Mouse (Mus musculus): ENCODE data around the gene Cadm3.

The Cadm3 gene

DNA sequence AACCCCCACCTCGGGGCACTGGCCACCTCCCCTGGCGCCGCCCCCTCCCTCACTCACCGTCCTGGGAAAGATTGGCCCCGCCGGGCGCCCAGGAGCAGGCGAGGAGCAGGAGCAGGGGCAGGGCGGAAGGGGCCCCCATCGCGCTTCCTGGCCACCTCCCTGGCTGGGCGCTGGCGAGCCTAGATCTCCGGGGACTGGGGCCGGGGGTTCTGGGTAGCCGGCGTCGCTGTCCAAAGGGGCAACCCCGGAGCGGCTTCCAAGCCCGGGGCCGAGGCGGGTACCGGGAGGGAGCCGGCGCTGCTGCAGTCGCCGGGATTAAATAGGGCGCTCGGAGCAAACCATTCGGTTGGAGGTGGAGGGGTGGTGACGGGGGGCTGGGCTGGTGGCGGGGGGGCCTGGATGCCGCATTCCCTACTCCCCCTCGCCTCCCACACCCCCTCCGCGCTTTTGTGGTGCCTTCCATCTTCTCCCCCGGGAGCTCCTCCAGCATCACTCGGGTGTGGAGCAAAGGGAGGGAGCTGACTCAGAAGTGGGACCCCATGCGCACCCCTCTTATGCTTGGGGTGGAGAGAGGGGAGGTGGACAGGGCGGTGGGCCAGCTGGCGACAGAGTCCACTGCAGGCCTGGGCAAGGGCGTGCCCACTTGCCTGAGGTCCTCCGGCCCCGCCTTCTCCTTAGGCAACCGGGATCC is at the start of gene Cadm3:
Gene Cadm3 (minus strand): TSS at position 340 of the 691 bp plus-strand sequence.
- DNase-seq (ENCODE audit: low read depth, low spot score) = no peak

DNA sequence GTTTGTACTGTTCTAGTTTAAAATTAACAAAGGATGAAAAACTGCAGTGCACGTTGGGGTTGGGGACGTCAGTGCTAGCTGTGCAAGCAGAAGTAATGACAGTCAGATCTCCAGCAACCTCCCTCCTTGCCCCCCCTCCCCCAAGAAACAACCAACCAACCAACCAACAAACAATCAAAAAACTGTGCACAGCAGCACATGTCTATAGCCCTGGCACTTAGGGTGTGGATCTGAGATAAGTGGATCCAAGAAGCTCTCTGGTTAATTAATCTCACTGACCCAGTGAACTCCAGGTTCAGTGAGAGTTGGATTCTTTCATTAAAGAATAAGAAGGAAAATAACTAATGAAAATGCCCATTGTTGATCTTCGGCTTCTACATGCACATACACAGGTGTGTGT is 47.1 kb upstream of the Cadm3 start:
- no peak for DNase-seq (ENCODE audit: low read depth, low spot score)

GRCm38 (mm10) chr1:173411863-173412262 is 44.4 kb upstream of the Cadm3 start:
- DNase-seq (ENCODE audit: low read depth, low spot score) = no peak

- no peak for DNase-seq (ENCODE audit: low read depth, low spot score)
These were observed 41.6 kb upstream of the Cadm3 start for GRCm38 (mm10) chr1:173409066-173409465.

DNA sequence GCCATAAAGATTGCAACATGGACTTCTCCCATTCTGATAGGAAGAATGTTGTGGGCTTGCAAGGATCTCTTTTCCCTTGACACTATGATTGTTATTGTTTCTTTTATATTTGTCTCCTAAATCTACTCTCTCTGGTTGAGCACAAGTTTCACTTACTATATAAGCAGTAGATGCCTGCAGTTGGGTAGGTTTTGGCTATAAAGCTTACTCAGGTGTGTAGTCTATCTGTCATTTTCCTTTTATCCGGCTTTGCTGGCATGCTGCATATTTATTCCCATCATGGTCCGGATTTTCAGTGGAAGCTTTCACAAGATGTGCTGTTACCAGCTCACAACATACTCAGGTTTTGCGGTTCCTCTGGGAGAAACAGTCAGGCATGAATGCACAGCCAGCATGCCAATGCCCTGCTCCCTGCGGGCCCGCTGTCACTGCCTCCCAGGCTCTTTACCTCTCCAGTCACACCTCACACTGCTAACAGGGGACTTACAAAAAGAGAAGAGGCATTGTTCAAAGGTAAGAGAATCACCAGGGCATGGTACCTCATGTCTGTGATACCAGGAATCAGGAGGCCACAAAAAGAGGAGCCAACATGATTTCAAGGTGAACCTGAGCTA is 37.3 kb upstream of the Cadm3 start:
- no peak for DNase-seq (ENCODE audit: low read depth, low spot score)

- peak; percentile 40 for DNase-seq (ENCODE audit: low read depth, low spot score)
These were observed 31.0 kb upstream of the Cadm3 start for GRCm38 (mm10) chr1:173398323-173398970.

DNA sequence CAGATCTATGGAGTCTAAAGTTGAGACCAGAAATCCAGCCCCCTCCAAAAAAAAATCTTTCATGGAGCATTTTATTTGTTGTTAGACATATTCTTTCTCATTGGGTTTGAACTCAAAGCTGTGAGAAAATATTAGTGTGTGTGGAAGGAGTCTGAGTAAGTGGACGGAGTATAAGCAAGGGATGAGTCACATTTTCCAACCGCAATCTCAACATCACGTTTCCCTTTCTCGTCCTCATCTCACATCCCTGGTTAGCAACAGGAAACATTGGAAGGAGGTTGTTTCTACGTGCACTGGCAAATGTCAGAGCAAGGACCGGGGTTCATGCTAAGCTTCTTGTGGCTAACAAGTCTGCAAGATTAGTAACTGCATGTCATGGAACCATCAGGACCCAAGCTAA is 24.3 kb upstream of the Cadm3 start:
- no peak for DNase-seq (ENCODE audit: low read depth, low spot score)

DNA sequence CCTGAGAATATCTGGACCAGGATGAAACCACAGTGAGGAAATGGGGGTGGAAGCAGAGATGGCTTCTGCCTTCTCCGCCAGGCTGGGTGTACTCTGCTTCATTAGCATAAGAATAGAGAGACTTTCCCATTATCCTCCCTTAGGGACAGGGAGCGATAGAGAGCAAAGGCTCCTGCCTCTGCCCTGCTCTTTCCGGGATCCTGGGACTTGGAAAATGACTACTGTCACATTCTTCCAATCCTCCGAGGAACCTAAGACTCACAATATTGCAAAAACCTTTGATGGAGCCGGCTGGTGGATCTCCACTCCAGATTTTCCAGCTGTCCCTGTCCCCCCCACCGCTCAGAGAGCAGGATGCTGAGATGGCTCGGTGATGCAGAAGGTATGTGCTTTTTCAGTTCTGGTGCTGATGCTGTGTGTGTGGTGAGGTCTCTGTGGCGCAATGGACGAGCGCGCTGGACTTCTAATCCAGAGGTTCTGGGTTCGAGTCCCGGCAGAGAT is 22.5 kb upstream of the Cadm3 start:
- DNase-seq (ENCODE audit: low read depth, low spot score) = no peak

DNA sequence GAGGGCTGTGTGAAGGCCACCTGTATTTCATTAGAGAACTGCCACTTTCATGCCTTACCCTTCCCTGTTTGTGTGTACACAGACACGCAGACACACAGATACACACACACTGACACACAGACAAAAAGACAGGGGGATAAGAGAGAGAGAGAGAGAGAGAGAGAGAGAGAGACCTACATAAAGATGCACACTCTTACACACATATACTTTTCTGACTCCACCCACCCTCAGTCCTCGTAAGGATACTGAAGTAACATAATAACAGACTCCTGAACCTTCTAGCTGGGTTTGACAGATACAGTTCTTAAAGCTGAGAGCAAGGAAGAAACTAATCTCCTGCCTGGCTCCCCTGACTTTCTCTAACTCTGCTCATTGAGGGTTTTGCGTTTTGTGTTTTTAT is 21.9 kb upstream of the Cadm3 start:
- no peak for DNase-seq (ENCODE audit: low read depth, low spot score)

DNA sequence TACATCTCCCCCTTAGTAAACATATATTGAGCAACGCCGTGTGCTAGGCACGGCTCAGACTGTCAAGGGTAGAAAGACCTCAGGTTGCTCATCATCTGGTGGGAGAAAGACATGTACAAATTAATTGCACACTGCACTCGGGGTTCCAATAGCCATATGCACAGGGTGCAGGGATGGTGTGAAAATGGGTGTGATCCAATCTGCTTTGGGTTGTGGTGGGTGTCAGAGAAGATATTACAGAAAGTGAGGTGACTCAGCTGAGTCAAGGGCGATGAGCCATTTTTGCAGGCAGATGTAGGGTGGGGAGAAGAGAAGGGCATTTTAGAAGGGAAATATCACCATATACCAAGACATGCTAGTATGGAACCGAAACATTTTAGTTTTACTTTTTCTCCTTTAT is 13.9 kb upstream of the Cadm3 start:
- DNase-seq (ENCODE audit: low read depth, low spot score) = no peak

GRCm38 (mm10) chr1:173377380-173378112 is 10.1 kb upstream of the Cadm3 start:
- no peak for DNase-seq (ENCODE audit: low read depth, low spot score)

DNA sequence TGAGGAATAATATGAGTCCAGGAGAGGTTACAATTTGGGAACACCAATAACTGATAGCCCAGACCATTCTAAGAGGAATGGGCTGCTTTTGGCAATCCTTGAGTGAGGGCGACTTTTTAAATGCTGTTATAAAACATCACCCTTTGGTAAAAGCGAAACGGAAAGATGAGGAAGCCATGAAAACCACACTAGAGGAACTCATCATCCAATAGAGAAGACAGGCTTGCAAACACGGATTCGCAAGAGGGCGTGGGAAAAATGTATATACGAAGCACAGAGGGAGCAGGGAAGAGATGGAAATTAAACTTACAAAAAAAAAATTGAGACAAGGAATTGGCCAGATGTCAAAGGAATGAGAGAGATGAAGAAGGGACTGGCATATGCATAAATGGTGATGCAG is 6.5 kb upstream of the Cadm3 start:
- no peak for DNase-seq (ENCODE audit: low read depth, low spot score)

GRCm38 (mm10) chr1:173371586-173371985 is 4.1 kb upstream of the Cadm3 start:
- no peak for DNase-seq (ENCODE audit: low read depth, low spot score)

GRCm38 (mm10) chr1:173370456-173370855 is 3.0 kb upstream of the Cadm3 start:
- DNase-seq (ENCODE audit: low read depth, low spot score) = no peak

GRCm38 (mm10) chr1:173369611-173370010 is 2.1 kb upstream of the Cadm3 start:
- no peak for DNase-seq (ENCODE audit: low read depth, low spot score)

DNA sequence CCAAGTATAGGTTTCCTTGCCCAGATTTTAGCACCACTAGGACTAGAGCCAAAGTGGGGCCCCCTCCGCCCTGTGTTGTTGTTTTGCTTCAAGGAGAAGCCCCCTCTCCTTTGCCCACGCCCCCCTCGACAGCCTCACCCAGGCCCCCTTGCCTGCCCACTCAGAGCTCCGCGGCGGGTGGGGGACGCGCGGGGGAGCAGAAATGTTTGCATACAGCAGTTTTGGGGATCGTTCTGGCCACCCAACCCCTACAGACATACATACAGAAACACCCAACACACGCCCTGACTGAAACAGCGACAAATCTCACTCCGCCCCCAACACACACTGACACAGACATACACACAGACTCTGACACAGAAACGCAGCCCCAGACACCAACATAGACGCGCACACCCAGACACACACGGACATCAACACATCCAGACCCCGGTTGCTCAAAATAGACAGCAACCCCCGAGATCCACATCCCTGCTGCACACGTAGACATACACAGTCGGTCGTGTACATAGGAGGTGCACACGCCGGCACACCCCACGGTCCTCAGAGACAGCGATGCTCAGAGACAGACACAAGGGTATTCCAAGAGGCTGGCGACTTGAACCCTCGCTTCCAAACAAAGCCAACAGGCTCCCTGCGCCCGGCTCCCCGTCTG is 667 bp downstream of the Cadm3 start:
- no peak for DNase-seq (ENCODE audit: low read depth, low spot score)

GRCm38 (mm10) chr1:173365970-173366409 is 1.5 kb downstream of the Cadm3 start:
- DNase-seq (ENCODE audit: low read depth, low spot score) = no peak

- DNase-seq (ENCODE audit: low read depth, low spot score) = no peak
These were observed 3.2 kb downstream of the Cadm3 start for GRCm38 (mm10) chr1:173364125-173364800.

DNA sequence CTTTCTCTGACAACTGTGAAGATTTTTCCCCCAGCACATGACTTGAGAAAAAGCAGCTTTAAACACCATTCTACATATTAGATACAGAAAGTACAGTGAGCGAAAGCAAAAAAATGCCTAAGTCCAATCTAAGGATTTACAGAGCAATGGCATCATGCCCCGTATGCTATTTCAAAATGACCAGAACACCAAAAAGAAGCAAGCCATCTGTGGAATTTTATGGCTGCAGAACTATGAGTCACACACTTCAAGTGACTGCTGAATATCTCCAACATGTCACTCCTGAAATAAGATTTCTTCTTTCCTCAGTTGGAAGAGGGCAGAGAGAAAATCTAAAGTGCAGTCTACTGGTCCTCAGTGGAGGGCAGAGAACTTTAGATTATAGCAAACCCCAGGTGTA is 4.1 kb downstream of the Cadm3 start:
- DNase-seq (ENCODE audit: low read depth, low spot score) = no peak

GRCm38 (mm10) chr1:173361651-173362050 is 5.8 kb downstream of the Cadm3 start:
- DNase-seq (ENCODE audit: low read depth, low spot score) = no peak
